Mouse (Mus musculus) thymus, adult 2 months (tissue): ENCODE measurements around the gene Hrh2.

Source experiments
- CTCF ChIP-seq: fragments of 200-500 bp; IDR thresholded peaks from 2 replicates; pipeline ENCODE4 v1.5.1; 2012; ENCODE audit warnings: mild to moderate bottlenecking, control low read depth, low read length, moderate library complexity, borderline replicate concordance; ENCODE audit not compliant: control insufficient read depth, poor library complexity, insufficient read depth; ENCODE audit errors: extremely low read depth
- POLR2A ChIP-seq: fragments of 200-500 bp; IDR thresholded peaks from 2 replicates; pipeline ENCODE4 v1.6.1; 2012; ENCODE audit warnings: mild to moderate bottlenecking, low read length, control low read depth, moderate library complexity; ENCODE audit not compliant: control insufficient read depth, poor library complexity, insufficient read depth; ENCODE audit errors: extremely low read depth

DNA sequence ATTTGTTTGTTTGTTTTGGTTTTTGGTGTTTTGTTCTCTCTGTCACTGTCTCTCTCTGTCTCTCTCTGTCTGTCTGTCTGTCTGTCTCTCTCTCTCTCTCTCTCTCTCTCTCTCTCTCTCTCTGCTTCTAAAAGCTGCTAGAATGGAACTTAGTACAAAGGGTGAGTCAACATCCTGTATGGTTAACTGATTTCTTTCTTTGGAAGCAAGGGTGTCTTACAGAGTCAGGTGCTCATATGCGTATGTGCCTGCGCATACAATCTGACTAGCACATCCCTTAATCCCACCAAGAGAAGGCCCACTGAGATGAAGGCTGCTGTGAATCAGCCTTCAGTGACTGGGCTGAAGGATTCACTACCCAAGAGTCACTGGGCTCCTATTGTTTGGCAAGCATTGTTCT is 18.0 kb upstream of the Hrh2 start:
- TF ChIP-seq CTCF (no peak), POLR2A (no peak)
